Mouse (Mus musculus) olfactory bulb, adult 2 months (tissue): ENCODE measurements around the gene Ergic1.

Source experiments
- CTCF ChIP-seq: fragments of 200-500 bp; IDR thresholded peaks from 2 replicates; pipeline ENCODE4 v1.5.1; 2012; ENCODE audit warnings: low read depth, mild to moderate bottlenecking, low read length, moderate library complexity; ENCODE audit not compliant: insufficient read depth
- POLR2A ChIP-seq: fragments of 200-500 bp; IDR thresholded peaks from 2 replicates; pipeline ENCODE4 v1.6.1; 2012; ENCODE audit warnings: mild to moderate bottlenecking, low read depth, low read length, moderate library complexity; ENCODE audit not compliant: insufficient read depth

GRCm38 (mm10) chr17:26537722-26538471, 23.4 kb upstream of the Ergic1 start:
- no peak for TF ChIP-seq CTCF
- TF ChIP-seq POLR2A: no peak
